Mouse (Mus musculus) frontal cortex, adult 2 months (tissue): ENCODE results near the gene Tnfrsf21. TPM values are rescaled to one million over a fixed set of nuclear protein-coding genes. Genes with fewer than 3 reads are reported as not detected.

Source experiments
- DNase-seq, 2 experiments: peaks; one replicate each; pipeline ENCODE4 v3.0.0; 2022; ENCODE audit warnings: low spot score in 1 of 2; ENCODE audit errors: extremely low spot score in 1 of 2
- polyA plus RNA-seq: library from polyadenylated mRNA; depleted of rRNA; stranded (reverse); fragments of >200 nt; gene quantifications from 2 replicates; pipeline ENCODE4 v1.2.3, GENCODE M21; 2012; rRNA removed

The Tnfrsf21 gene
- polyA plus RNA-seq, 1 experiment = 48.3 TPM

GRCm38 (mm10) chr17:43121096-43121495 lies 104.7 kb downstream of the Tnfrsf21 start:
- peak in 1 of 2 experiments; percentile 27 for DNase-seq

- no peak for DNase-seq
These were observed 112.0 kb downstream of the Tnfrsf21 start for GRCm38 (mm10) chr17:43128305-43128704.

- no peak for DNase-seq
These were observed 112.7 kb downstream of the Tnfrsf21 start for GRCm38 (mm10) chr17:43128908-43129533.

- DNase-seq = no peak
These were observed 113.9 kb downstream of the Tnfrsf21 start for GRCm38 (mm10) chr17:43130115-43130869.

GRCm38 (mm10) chr17:43130870-43131264 lies 114.5 kb downstream of the Tnfrsf21 start:
- no peak for DNase-seq

GRCm38 (mm10) chr17:43132477-43132876 lies 116.1 kb downstream of the Tnfrsf21 start:
- no peak for DNase-seq

GRCm38 (mm10) chr17:43133106-43133505 lies 116.8 kb downstream of the Tnfrsf21 start:
- no peak for DNase-seq

GRCm38 (mm10) chr17:43134991-43135390 lies 118.6 kb downstream of the Tnfrsf21 start:
- no peak for DNase-seq

- no peak for DNase-seq
These were observed 119.3 kb downstream of the Tnfrsf21 start for GRCm38 (mm10) chr17:43135398-43136265.

- no peak for DNase-seq
These were observed 120.4 kb downstream of the Tnfrsf21 start for GRCm38 (mm10) chr17:43136720-43137119.

- DNase-seq = no peak
These were observed 121.5 kb downstream of the Tnfrsf21 start for GRCm38 (mm10) chr17:43137838-43138237.

GRCm38 (mm10) chr17:43138356-43138755 lies 122.0 kb downstream of the Tnfrsf21 start:
- DNase-seq = no peak

Other genes with a start within 250 kb of the Tnfrsf21 start
- 25.6 and 26.8 TPM in 2 replicates for gene Cd2ap, start 139.9 kb upstream of the Tnfrsf21 start, polyA plus RNA-seq